Mouse (Mus musculus): ENCODE measurements around the gene Serpinb1c.
"Not testable (repeated sequence)": the region's sequence is repeated elsewhere in the genome, so short reads cannot be mapped to it uniquely, and the experiment has no call there.

The Serpinb1c gene

GRCm38 (mm10) chr13:32898111-32898510, at the start of gene Serpinb1c:
Serpinb1c (minus strand) TSS chr13:32898211.
- DNase-seq: no peak

- DNase-seq: not testable (repeated sequence)
These were observed 41.2 kb upstream of the Serpinb1c start for GRCm38 (mm10) chr13:32939191-32939590.

- not testable (repeated sequence) for DNase-seq
These were observed 40.3 kb upstream of the Serpinb1c start for GRCm38 (mm10) chr13:32938275-32938674.

GRCm38 (mm10) chr13:32934706-32935381, 36.8 kb upstream of the Serpinb1c start:
- DNase-seq: peak; percentile 83 to 85

GRCm38 (mm10) chr13:32929107-32929750, 31.2 kb upstream of the Serpinb1c start:
- peak; percentile 67 to 73 for DNase-seq

- DNase-seq: no peak
These were observed 29.2 kb upstream of the Serpinb1c start for GRCm38 (mm10) chr13:32927241-32927640.

- no peak for DNase-seq
These were observed 28.6 kb upstream of the Serpinb1c start for GRCm38 (mm10) chr13:32926661-32927060.

GRCm38 (mm10) chr13:32924578-32925360, 26.8 kb upstream of the Serpinb1c start:
- no peak for DNase-seq

GRCm38 (mm10) chr13:32922622-32923021, 24.6 kb upstream of the Serpinb1c start:
- no peak for DNase-seq

GRCm38 (mm10) chr13:32912770-32913380, 14.9 kb upstream of the Serpinb1c start:
- no peak for DNase-seq

GRCm38 (mm10) chr13:32908182-32908581, 10.2 kb upstream of the Serpinb1c start:
- peak; percentile 22 to 36 for DNase-seq

- peak; percentile 91 to 92 for DNase-seq
These were observed 5.3 kb upstream of the Serpinb1c start for GRCm38 (mm10) chr13:32903211-32903873.

- DNase-seq: peak; percentile 79 to 80
These were observed 4.5 kb upstream of the Serpinb1c start for GRCm38 (mm10) chr13:32902481-32903015.

GRCm38 (mm10) chr13:32900639-32901038, 2.6 kb upstream of the Serpinb1c start:
- peak; percentile 76 to 80 for DNase-seq

GRCm38 (mm10) chr13:32899114-32899513, 1.1 kb upstream of the Serpinb1c start:
- not testable (repeated sequence) for DNase-seq

- DNase-seq: no peak
These were observed 1.1 kb downstream of the Serpinb1c start for GRCm38 (mm10) chr13:32896931-32897330.

- DNase-seq: no peak
These were observed 13.3 kb downstream of the Serpinb1c start for GRCm38 (mm10) chr13:32884755-32885154.

- DNase-seq: no peak
These were observed 24.1 kb downstream of the Serpinb1c start for GRCm38 (mm10) chr13:32873862-32874261.

GRCm38 (mm10) chr13:32868843-32869242, 29.2 kb downstream of the Serpinb1c start:
- DNase-seq: no peak

GRCm38 (mm10) chr13:32868233-32868632, 29.8 kb downstream of the Serpinb1c start:
- peak; percentile 32 to 35 for DNase-seq

- DNase-seq: no peak
These were observed 31.0 kb downstream of the Serpinb1c start for GRCm38 (mm10) chr13:32867030-32867429.

- DNase-seq: peak; percentile 83 to 85
These were observed 31.5 kb downstream of the Serpinb1c start for GRCm38 (mm10) chr13:32866484-32866883.

All from B cell, adult 2 months (primary cell).